Mouse (Mus musculus): ENCODE measurements around the gene Slc28a1.

GRCm38 (mm10) chr7:81179494-81179893 lies 64.9 kb downstream of the Slc28a1 start:
- no peak for TF ChIP-seq CTCF (IDR thresholded peaks at IDR 0.05)
- TF ChIP-seq EP300 (IDR thresholded peaks at IDR 0.05), result no peak
